Mouse (Mus musculus) neural tube, embryonic 12.5 days (tissue): ENCODE measurements at regions not wholly inside any gene's neighbourhood (a gene's known extent, or its start where the extent isn't known, plus 50 kb on each side); places are given as distances from the start of the nearest gene placed in this dataset.

ENCODE experiments used
- ATAC-seq: fragments of 200-750 bp; cut with Nextera tagmentation; 2 replicates; pipeline ENCODE4 v1.8.0; 2017; ENCODE audit warnings: low read depth, mild to moderate bottlenecking, moderate TSS enrichment, moderate library complexity; ENCODE audit not compliant: low FRiP score
- H3K27ac ChIP-seq: fragments of 300-500 bp; sonication (generic); 2 replicates; pipeline ENCODE4 v1.5.1; 2016
- H3K27me3 ChIP-seq: fragments of 300-500 bp; sonication (generic); replicated peaks from 2 replicates; pipeline ENCODE4 v1.6.1; 2016; ENCODE audit warnings: mild to moderate bottlenecking
- H3K36me3 ChIP-seq: fragments of 300-500 bp; sonication (generic); 2 replicates; pipeline ENCODE4 v1.6.1; 2016; ENCODE audit warnings: mild to moderate bottlenecking
- H3K4me1 ChIP-seq: fragments of 300-500 bp; sonication (generic); 2 replicates; pipeline ENCODE4 v1.6.1; 2016
- H3K4me2 ChIP-seq: fragments of 300-500 bp; sonication (generic); replicated peaks from 2 replicates; pipeline ENCODE4 v1.6.1; 2016; ENCODE audit warnings: mild to moderate bottlenecking
- H3K4me3 ChIP-seq: fragments of 300-500 bp; sonication (generic); 2 replicates; pipeline ENCODE4 v1.5.1; 2016
- H3K9ac ChIP-seq: fragments of 300-500 bp; sonication (generic); 2 replicates; pipeline ENCODE4 v1.6.1; 2016; ENCODE audit warnings: mild to moderate bottlenecking
- H3K9me3 ChIP-seq: fragments of 300-500 bp; sonication (generic); 2 replicates; pipeline ENCODE4 v1.6.1; 2016; ENCODE audit warnings: mild to moderate bottlenecking
- WGBS: fragments of 180-500 bp; shearing (Covaris S2); methylation state at CpG from one replicate; pipeline ENCODE4 v1.1.7; 2016; 5-methylcytosine and 5-hydroxymethylcytosine counted together

DNA sequence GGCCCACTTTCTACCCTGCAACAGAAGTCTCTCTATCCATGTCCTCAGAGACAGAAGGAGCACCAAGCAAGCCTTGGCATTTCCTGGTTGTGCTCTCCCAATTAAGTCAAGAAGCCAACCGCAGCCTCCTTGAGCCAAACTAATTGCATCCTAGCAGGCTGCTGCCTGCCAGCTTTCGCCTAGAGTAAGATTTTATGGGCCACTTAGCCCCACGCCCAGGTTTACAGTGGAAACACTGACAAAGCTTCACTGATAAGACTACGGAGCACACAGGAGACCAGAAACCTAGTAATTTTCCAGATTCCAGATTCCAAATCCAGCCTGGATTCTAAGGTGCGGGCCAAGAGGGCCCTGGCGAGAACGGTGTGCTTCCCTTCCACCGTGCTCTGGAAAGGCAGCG lies 249.0 kb upstream of the Usp24 start:
- no peak overlapping the region for H3K9ac ChIP-seq
- H3K27me3 ChIP-seq, result no peaks in the 10 kb centered on the region
- H3K9me3 ChIP-seq, result no peaks in the 10 kb centered on the region
- WGBS, result 64% methylated on average over 9 of the region's 9 CpGs
- H3K4me3 ChIP-seq, result no peak overlapping the region
- no peak overlapping the region for H3K4me2 ChIP-seq
- H3K27ac ChIP-seq, result no peak overlapping the region
- no peaks in the 10 kb centered on the region for H3K36me3 ChIP-seq
- ATAC-seq, result no peak
- H3K4me1 ChIP-seq, result peaks cover 4% of the 10 kb centered on the region; the same call in 1 of the 2 replicates

- H3K9me3 ChIP-seq, result no peaks in the 10 kb centered on the region
- H3K4me1 ChIP-seq, result no peaks in the 10 kb centered on the region
- H3K27me3 ChIP-seq, result no peaks in the 10 kb centered on the region
- H3K36me3 ChIP-seq, result no peaks in the 10 kb centered on the region
- H3K4me3 ChIP-seq, result no peak overlapping the region
- no peak overlapping the region for H3K9ac ChIP-seq
- no peak overlapping the region for H3K4me2 ChIP-seq
- no peak for ATAC-seq
- no peak overlapping the region for H3K27ac ChIP-seq
Measured at GRCm38 (mm10) chr4:106083546-106083945, 232.5 kb upstream of the Usp24 start.

- Histone ChIP-seq H3K4me1 (no peaks in the 10 kb centered on the region; the same call in 1 of the 2 replicates), H3K27me3 (no peaks in the 10 kb centered on the region), H3K36me3 (no peaks in the 10 kb centered on the region), H3K9me3 (no peaks in the 10 kb centered on the region), H3K9ac (no peak overlapping the region), H3K4me3 (no peak overlapping the region), H3K27ac (no peak overlapping the region), H3K4me2 (no peak overlapping the region)
- no peak for ATAC-seq
- WGBS, result 69% methylated on average over 9 of the region's 9 CpGs
Measured at GRCm38 (mm10) chr4:106091927-106092675, 223.9 kb upstream of the Usp24 start.

GRCm38 (mm10) chr4:106092676-106093070 lies 223.3 kb upstream of the Usp24 start:
- no peak overlapping the region for H3K27ac ChIP-seq
- H3K9me3 ChIP-seq, result no peaks in the 10 kb centered on the region
- H3K27me3 ChIP-seq, result no peaks in the 10 kb centered on the region
- H3K4me2 ChIP-seq, result no peak overlapping the region
- 77% methylated on average over 6 of the region's 6 CpGs for WGBS
- H3K9ac ChIP-seq, result no peak overlapping the region
- H3K4me1 ChIP-seq, result no peaks in the 10 kb centered on the region; the same call in 1 of the 2 replicates
- H3K36me3 ChIP-seq, result no peaks in the 10 kb centered on the region
- no peak overlapping the region for H3K4me3 ChIP-seq
- ATAC-seq, result no peak

GRCm38 (mm10) chr4:106093252-106093651 lies 222.8 kb upstream of the Usp24 start:
- no peak overlapping the region for H3K9ac ChIP-seq
- no peak overlapping the region for H3K4me2 ChIP-seq
- 88% methylated on average over 2 of the region's 2 CpGs for WGBS
- H3K27ac ChIP-seq, result no peak overlapping the region
- H3K9me3 ChIP-seq, result no peaks in the 10 kb centered on the region
- H3K36me3 ChIP-seq, result no peaks in the 10 kb centered on the region
- no peak overlapping the region for H3K4me3 ChIP-seq
- H3K4me1 ChIP-seq, result no peaks in the 10 kb centered on the region; the same call in 1 of the 2 replicates
- no peaks in the 10 kb centered on the region for H3K27me3 ChIP-seq
- no peak for ATAC-seq

GRCm38 (mm10) chr4:106094882-106095556 lies 221.0 kb upstream of the Usp24 start:
- no peak overlapping the region for H3K4me2 ChIP-seq
- no peak for ATAC-seq
- peaks cover under 1% of the 10 kb centered on the region; the same call in 1 of the 2 replicates for H3K4me1 ChIP-seq
- 89% methylated on average over 11 of the region's 11 CpGs for WGBS
- H3K27ac ChIP-seq, result no peak overlapping the region
- no peaks in the 10 kb centered on the region for H3K36me3 ChIP-seq
- H3K4me3 ChIP-seq, result no peak overlapping the region
- no peaks in the 10 kb centered on the region for H3K9me3 ChIP-seq
- H3K9ac ChIP-seq, result no peak overlapping the region
- H3K27me3 ChIP-seq, result no peaks in the 10 kb centered on the region

- Histone ChIP-seq H3K9me3 (no peaks in the 10 kb centered on the region), H3K36me3 (no peaks in the 10 kb centered on the region), H3K4me1 (peaks cover 11% of the 10 kb centered on the region; the same call in 1 of the 2 replicates), H3K4me2 (no peak overlapping the region), H3K9ac (no peak overlapping the region), H3K4me3 (no peak overlapping the region), H3K27me3 (no peaks in the 10 kb centered on the region), H3K27ac (no peak overlapping the region)
- no peak for ATAC-seq
- WGBS, result 52% methylated on average over 3 of the region's 3 CpGs
Measured at GRCm38 (mm10) chr4:106096130-106096529, 219.9 kb upstream of the Usp24 start.

- no peak overlapping the region for H3K4me2 ChIP-seq
- no peak for ATAC-seq
- no peaks in the 10 kb centered on the region for H3K9me3 ChIP-seq
- H3K9ac ChIP-seq, result no peak overlapping the region
- H3K27ac ChIP-seq, result no peak overlapping the region
- 92% methylated on average over 1 of the region's 1 CpGs for WGBS
- H3K4me1 ChIP-seq, result peaks cover 28% of the 10 kb centered on the region
- no peaks in the 10 kb centered on the region for H3K36me3 ChIP-seq
- H3K27me3 ChIP-seq, result no peaks in the 10 kb centered on the region
- no peak overlapping the region for H3K4me3 ChIP-seq
Measured at GRCm38 (mm10) chr4:106097846-106098245, 218.2 kb upstream of the Usp24 start.

GRCm38 (mm10) chr4:106100211-106101025 lies 215.6 kb upstream of the Usp24 start:
- WGBS, result 35% methylated on average over 11 of the region's 11 CpGs
- ATAC-seq, result no peak

GRCm38 (mm10) chr4:106101904-106102303 lies 214.1 kb upstream of the Usp24 start:
- Histone ChIP-seq H3K27ac (peak overlapping the region; percentile 42; the same call in 1 of the 2 replicates), H3K4me1 (peaks cover 35% of the 10 kb centered on the region), H3K36me3 (no peaks in the 10 kb centered on the region), H3K4me3 (no peak overlapping the region), H3K9me3 (no peaks in the 10 kb centered on the region), H3K9ac (no peak overlapping the region), H3K27me3 (no peaks in the 10 kb centered on the region), H3K4me2 (peak overlapping the region; percentile 34; the same call in 1 of the 2 replicates)
- WGBS, result 43% methylated on average over 5 of the region's 5 CpGs
- ATAC-seq, result peak; percentile 12; the same call in 1 of the 2 replicates

More at GRCm38 (mm10) chr4:106100211-106101025, 215.6 kb upstream of the Usp24 start:
- no peaks in the 10 kb centered on the region for H3K27me3 ChIP-seq
- no peak overlapping the region for H3K4me3 ChIP-seq
- H3K4me1 ChIP-seq, result peaks cover 35% of the 10 kb centered on the region
- H3K27ac ChIP-seq, result no peak overlapping the region
- H3K4me2 ChIP-seq, result no peak overlapping the region
- no peaks in the 10 kb centered on the region for H3K9me3 ChIP-seq
- no peak overlapping the region for H3K9ac ChIP-seq
- no peaks in the 10 kb centered on the region for H3K36me3 ChIP-seq

DNA sequence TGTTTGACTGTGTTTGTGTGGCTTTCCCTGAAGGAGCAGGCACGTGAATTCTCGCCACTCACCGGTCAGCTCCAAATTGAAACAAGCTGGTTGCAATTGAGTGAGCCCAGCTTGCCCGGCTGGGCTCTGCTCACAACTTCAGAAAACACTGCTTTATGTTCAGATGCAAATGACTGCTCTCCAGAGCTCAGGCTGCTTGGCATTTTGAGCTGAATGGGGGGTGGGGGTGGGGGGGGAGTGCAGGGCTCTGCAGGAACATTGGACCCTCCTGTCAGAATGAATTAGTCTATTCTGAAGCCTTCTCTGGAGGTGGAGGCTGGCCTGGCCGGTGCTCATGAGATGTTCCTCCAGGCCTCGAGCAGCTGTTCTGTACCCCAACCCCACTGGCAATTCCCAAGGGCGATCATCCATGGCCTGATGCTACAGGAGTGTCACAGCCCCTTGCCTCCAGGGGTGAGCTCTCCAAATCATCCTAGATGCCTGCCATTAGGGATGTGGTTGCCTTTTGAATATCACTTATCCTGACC lies 213.5 kb upstream of the Usp24 start:
- H3K9me3 ChIP-seq, result no peaks in the 10 kb centered on the region
- H3K9ac ChIP-seq, result no peak overlapping the region
- peak; percentile 54 for ATAC-seq
- H3K4me1 ChIP-seq, result peaks cover 35% of the 10 kb centered on the region
- H3K4me3 ChIP-seq, result no peak overlapping the region
- 24% methylated on average over 7 of the region's 7 CpGs for WGBS
- no peaks in the 10 kb centered on the region for H3K27me3 ChIP-seq
- H3K27ac ChIP-seq, result peak overlapping the region; percentile 42; the same call in 1 of the 2 replicates
- H3K4me2 ChIP-seq, result peak overlapping the region; percentile 34
- no peaks in the 10 kb centered on the region for H3K36me3 ChIP-seq
